Mouse (Mus musculus) cerebellum, adult 2 months (tissue): Measurements from ENCODE around the gene Nipa2. TPM values are rescaled to one million over a fixed set of nuclear protein-coding genes. Genes with fewer than 3 reads are reported as not detected.
A peak's percentile ranks its signal among the peaks of the same experiment; 100 is the strongest.

ENCODE experiments used
- DNase-seq, 2 experiments: peaks; one replicate each; pipeline ENCODE4 v3.0.0; 2021
- H3K27ac ChIP-seq: fragments of 200-500 bp; 2 replicates; pipeline ENCODE4 v1.5.1; 2012; ENCODE audit warnings: low read length, control low read depth, inconsistent platforms; ENCODE audit not compliant: insufficient read depth
- H3K27me3 ChIP-seq: fragments of 200-500 bp; 2 replicates; pipeline ENCODE4 v1.6.1; 2012; ENCODE audit warnings: inconsistent platforms, mild to moderate bottlenecking, low read length, moderate library complexity; ENCODE audit not compliant: control insufficient read depth, insufficient read depth
- H3K4me1 ChIP-seq: fragments of 200-500 bp; 2 replicates; pipeline ENCODE4 v1.6.1; 2011; ENCODE audit warnings: low read length; ENCODE audit not compliant: control insufficient read depth, insufficient read depth
- H3K4me3 ChIP-seq: fragments of 200-500 bp; replicated peaks from 2 replicates; pipeline ENCODE3; 2011; ENCODE audit warnings: mild to moderate bottlenecking, low read depth, low read length, control low read depth; ENCODE audit not compliant: insufficient read depth
- CTCF ChIP-seq: fragments of 200-500 bp; IDR thresholded peaks from 2 replicates; pipeline ENCODE4 v1.5.1; 2011; ENCODE audit warnings: low read depth, mild to moderate bottlenecking, control low read depth, low read length, moderate library complexity, borderline replicate concordance; ENCODE audit not compliant: insufficient read depth
- POLR2A ChIP-seq: fragments of 200-500 bp; IDR thresholded peaks from 2 replicates; pipeline ENCODE4 v1.6.1; 2011; ENCODE audit warnings: low read length, control low read depth, borderline replicate concordance; ENCODE audit not compliant: insufficient read depth
- WGBS: fragments of 180-500 bp; shearing (Covaris S2); methylation state at CpG from one replicate; pipeline ENCODE4 v1.1.7; 2018; 5-methylcytosine and 5-hydroxymethylcytosine counted together
- polyA plus RNA-seq: library from polyadenylated mRNA; depleted of rRNA; stranded (reverse); fragments of >200 nt; gene quantifications from 2 replicates; pipeline ENCODE4 v1.2.3, GENCODE M21; 2012

Gene Nipa2
- polyA plus RNA-seq, 1 experiment: 20.5 TPM

DNA sequence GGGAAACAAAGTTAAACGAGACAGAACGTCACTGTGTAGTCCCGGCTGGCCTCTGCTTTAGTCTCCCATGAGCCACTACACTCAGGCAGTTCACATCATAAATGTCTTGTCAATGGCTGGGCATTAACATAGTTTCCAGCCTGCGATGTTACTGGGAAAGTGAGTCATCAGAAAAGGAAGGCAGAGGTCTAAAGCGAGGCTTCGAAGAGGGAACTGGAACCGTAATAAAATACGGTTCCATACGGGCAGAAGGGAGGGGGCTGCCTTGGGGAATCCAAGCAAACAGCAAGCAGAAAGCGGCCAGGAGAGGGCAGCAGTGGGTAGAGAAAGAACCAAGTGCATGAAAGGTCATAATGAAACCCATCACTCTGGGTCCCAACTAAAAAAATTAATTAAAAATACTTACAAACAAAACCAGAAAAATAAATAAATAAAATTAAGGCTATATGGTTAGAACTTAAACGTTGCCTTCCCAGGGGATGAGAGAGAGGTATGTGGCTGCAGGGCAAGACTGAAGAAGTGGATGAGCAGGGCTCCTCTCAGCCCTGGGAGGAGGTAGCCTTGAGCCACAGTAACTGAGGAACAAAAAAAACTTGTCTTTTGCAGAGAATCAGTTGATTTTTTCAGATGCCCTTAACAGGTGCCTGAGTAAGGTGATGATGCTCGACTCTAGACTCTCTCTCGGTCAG, 24.4 kb upstream of the Nipa2 start:
- peak overlapping the region; percentile 34 for H3K4me3 ChIP-seq
- 27% methylated on average over 13 of the region's 13 CpGs for WGBS

GRCm38 (mm10) chr7:55984754-55985153, 22.5 kb upstream of the Nipa2 start:
- WGBS: 56% methylated on average over 4 of the region's 4 CpGs
- no peak for TF ChIP-seq POLR2A
- TF ChIP-seq CTCF: no peak
- no peak overlapping the region for H3K27ac ChIP-seq
- no peak overlapping the region for H3K4me3 ChIP-seq
- DNase-seq: no peak
- H3K27me3 ChIP-seq: no peaks in the 10 kb centered on the region
- H3K4me1 ChIP-seq: no peaks in the 10 kb centered on the region

More for the DNA sequence above, 24.4 kb upstream of the Nipa2 start:
- DNase-seq: peak; percentile 63 to 79
- no peaks in the 10 kb centered on the region for H3K4me1 ChIP-seq
- no peaks in the 10 kb centered on the region for H3K27me3 ChIP-seq
- no peak overlapping the region for H3K27ac ChIP-seq
- no peak for TF ChIP-seq POLR2A
- peak; percentile 62; the same call in 1 of the 2 replicates for TF ChIP-seq CTCF

GRCm38 (mm10) chr7:55983107-55983506, 20.8 kb upstream of the Nipa2 start:
- no peak for DNase-seq
- TF ChIP-seq CTCF (no peak), POLR2A (no peak)
- no peak overlapping the region for H3K27ac ChIP-seq
- WGBS: 92% methylated on average over 5 of the region's 5 CpGs
- no peaks in the 10 kb centered on the region for H3K27me3 ChIP-seq
- no peaks in the 10 kb centered on the region for H3K4me1 ChIP-seq
- no peak overlapping the region for H3K4me3 ChIP-seq

- Histone ChIP-seq H3K27ac (no peak overlapping the region), H3K4me3 (no peak overlapping the region), H3K27me3 (no peaks in the 10 kb centered on the region), H3K4me1 (no peaks in the 10 kb centered on the region)
- DNase-seq: no peak
- 94% methylated on average over 10 of the region's 10 CpGs for WGBS
- no peak for TF ChIP-seq CTCF
- TF ChIP-seq POLR2A: no peak
Observed at GRCm38 (mm10) chr7:55982010-55982700, 19.9 kb upstream of the Nipa2 start.

GRCm38 (mm10) chr7:55981511-55981910, 19.2 kb upstream of the Nipa2 start:
- no peak for DNase-seq
- no peak for TF ChIP-seq CTCF
- TF ChIP-seq POLR2A: no peak
- Histone ChIP-seq H3K27me3 (no peaks in the 10 kb centered on the region), H3K4me1 (no peaks in the 10 kb centered on the region), H3K27ac (no peak overlapping the region), H3K4me3 (no peak overlapping the region)
- WGBS: 94% methylated on average over 2 of the region's 2 CpGs

DNA sequence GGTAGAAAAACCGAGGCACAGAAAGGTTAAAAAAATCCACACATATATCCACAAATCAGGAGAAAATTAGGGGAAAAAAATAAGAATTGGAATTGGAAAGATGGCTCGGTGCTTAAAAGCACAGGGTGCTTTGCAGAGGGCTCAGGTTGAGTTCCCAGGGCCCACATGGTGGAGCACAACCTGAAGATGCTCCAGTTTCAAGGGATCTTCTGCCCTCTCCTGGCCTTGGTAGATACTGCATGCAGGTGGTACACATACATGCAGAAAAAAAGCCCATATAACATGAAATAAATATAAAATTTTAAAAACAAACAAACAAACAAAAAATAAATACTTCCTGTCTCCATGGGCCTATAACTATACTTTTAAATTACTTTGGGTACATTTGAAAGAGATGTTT, 12.2 kb upstream of the Nipa2 start:
- WGBS: 97% methylated on average over 2 of the region's 2 CpGs
- no peaks in the 10 kb centered on the region for H3K4me1 ChIP-seq
- TF ChIP-seq POLR2A: no peak
- TF ChIP-seq CTCF: no peak
- H3K27ac ChIP-seq: no peak overlapping the region
- H3K4me3 ChIP-seq: no peak overlapping the region
- no peaks in the 10 kb centered on the region for H3K27me3 ChIP-seq
- no peak for DNase-seq

GRCm38 (mm10) chr7:55969415-55969814, 7.1 kb upstream of the Nipa2 start:
- 86% methylated on average over 1 of the region's 1 CpGs for WGBS

More at GRCm38 (mm10) chr7:55969415-55969814, 7.1 kb upstream of the Nipa2 start:
- no peak for DNase-seq
- no peak overlapping the region for H3K4me3 ChIP-seq
- no peaks in the 10 kb centered on the region for H3K27me3 ChIP-seq
- H3K4me1 ChIP-seq: no peaks in the 10 kb centered on the region
- no peak overlapping the region for H3K27ac ChIP-seq
- TF ChIP-seq CTCF (no peak), POLR2A (no peak)
